Mouse (Mus musculus) hindbrain, embryonic 13.5 days (tissue): ENCODE measurements at regions not wholly inside any gene's neighbourhood (a gene's known extent, or its start where the extent isn't known, plus 50 kb on each side); places are given as distances from the start of the nearest gene placed in this dataset.

Experiments
- ATAC-seq: fragments of 200-750 bp; cut with Nextera tagmentation; 2 replicates; pipeline ENCODE4 v1.8.0; 2017; ENCODE audit warnings: moderate TSS enrichment; ENCODE audit not compliant: low FRiP score
- H3K27ac ChIP-seq: fragments of 300-500 bp; sonication (generic); 2 replicates; pipeline ENCODE4 v1.5.1; 2015; ENCODE audit warnings: inconsistent platforms, mild to moderate bottlenecking, moderate library complexity
- H3K27me3 ChIP-seq: fragments of 300-500 bp; sonication (generic); 2 replicates; pipeline ENCODE4 v1.6.1; 2015; ENCODE audit warnings: mild to moderate bottlenecking, inconsistent platforms
- H3K36me3 ChIP-seq: fragments of 300-500 bp; sonication (generic); 2 replicates; pipeline ENCODE4 v1.6.1; 2015; ENCODE audit warnings: mild to moderate bottlenecking, inconsistent platforms
- H3K4me1 ChIP-seq: fragments of 300-500 bp; sonication (generic); replicated peaks from 2 replicates; pipeline ENCODE4 v1.6.1; 2015; ENCODE audit warnings: inconsistent platforms
- H3K4me2 ChIP-seq: fragments of 300-500 bp; sonication (generic); 2 replicates; pipeline ENCODE4 v1.6.1; 2015; ENCODE audit warnings: inconsistent platforms, mild to moderate bottlenecking, moderate library complexity
- H3K4me3 ChIP-seq: fragments of 300-500 bp; sonication (generic); 2 replicates; pipeline ENCODE4 v1.5.1; 2015; ENCODE audit warnings: mild to moderate bottlenecking, inconsistent platforms
- H3K9ac ChIP-seq: fragments of 300-500 bp; sonication (generic); 2 replicates; pipeline ENCODE4 v1.6.1; 2015; ENCODE audit warnings: mild to moderate bottlenecking, inconsistent platforms
- H3K9me3 ChIP-seq: fragments of 300-500 bp; sonication (generic); 2 replicates; pipeline ENCODE4 v1.6.1; 2016; ENCODE audit warnings: inconsistent platforms
- WGBS: fragments of 180-500 bp; shearing (Covaris S2); methylation state at CpG from one replicate; pipeline ENCODE4 v1.1.7; 2015; 5-methylcytosine and 5-hydroxymethylcytosine counted together

GRCm38 (mm10) chr6:16646269-16646668 is 252.0 kb downstream of the Tfec start:
- Histone ChIP-seq H3K4me3 (no peak overlapping the region), H3K4me1 (no peaks in the 10 kb centered on the region)
- no peak for ATAC-seq

GRCm38 (mm10) chr6:16643519-16643918 is 254.7 kb downstream of the Tfec start:
- no peak overlapping the region for H3K9ac ChIP-seq
- no peak overlapping the region for H3K4me3 ChIP-seq
- H3K4me2 ChIP-seq, result no peak overlapping the region
- no peak overlapping the region for H3K27ac ChIP-seq
- no peaks in the 10 kb centered on the region for H3K36me3 ChIP-seq
- ATAC-seq, result no peak
- H3K4me1 ChIP-seq, result no peaks in the 10 kb centered on the region
- H3K27me3 ChIP-seq, result no peaks in the 10 kb centered on the region
- H3K9me3 ChIP-seq, result no peaks in the 10 kb centered on the region

More at GRCm38 (mm10) chr6:16646269-16646668, 252.0 kb downstream of the Tfec start:
- 91% methylated on average over 1 of the region's 1 CpGs for WGBS
- H3K4me2 ChIP-seq, result no peak overlapping the region
- H3K27ac ChIP-seq, result no peak overlapping the region
- no peaks in the 10 kb centered on the region for H3K9me3 ChIP-seq
- H3K9ac ChIP-seq, result no peak overlapping the region
- no peaks in the 10 kb centered on the region for H3K36me3 ChIP-seq
- H3K27me3 ChIP-seq, result no peaks in the 10 kb centered on the region

- no peaks in the 10 kb centered on the region for H3K36me3 ChIP-seq
- 89% methylated on average over 13 of the region's 13 CpGs for WGBS
- H3K4me2 ChIP-seq, result no peak overlapping the region
- no peak overlapping the region for H3K27ac ChIP-seq
- ATAC-seq, result no peak
- 0 out of 2 replicates have a peak, but pooled peaks cover 3% of the 10 kb centered on the region for H3K4me1 ChIP-seq
- H3K9me3 ChIP-seq, result no peaks in the 10 kb centered on the region
- no peak overlapping the region for H3K9ac ChIP-seq
- no peaks in the 10 kb centered on the region for H3K27me3 ChIP-seq
- H3K4me3 ChIP-seq, result no peak overlapping the region
These were observed 261.4 kb downstream of the Tfec start for GRCm38 (mm10) chr6:16636736-16637304.

- no peaks in the 10 kb centered on the region for H3K9me3 ChIP-seq
- H3K4me2 ChIP-seq, result no peak overlapping the region
- H3K9ac ChIP-seq, result no peak overlapping the region
- ATAC-seq, result 0 out of 2 replicates have a peak, but pooled peaks have one; percentile 39
- H3K4me3 ChIP-seq, result no peak overlapping the region
- H3K36me3 ChIP-seq, result no peaks in the 10 kb centered on the region
- H3K27me3 ChIP-seq, result no peaks in the 10 kb centered on the region
- H3K27ac ChIP-seq, result no peak overlapping the region
- 17% methylated on average over 2 of the region's 2 CpGs for WGBS
- H3K4me1 ChIP-seq, result 0 out of 2 replicates have a peak, but pooled peaks cover 3% of the 10 kb centered on the region
These were observed 262.1 kb downstream of the Tfec start for GRCm38 (mm10) chr6:16636108-16636507.

- H3K36me3 ChIP-seq, result no peaks in the 10 kb centered on the region
- H3K4me1 ChIP-seq, result peaks cover 11% of the 10 kb centered on the region
- H3K9me3 ChIP-seq, result no peaks in the 10 kb centered on the region
- 0 out of 2 replicates have a peak, but pooled peaks cover 2% of the 10 kb centered on the region for H3K27me3 ChIP-seq
- ATAC-seq, result peak; percentile 89
- H3K4me2 ChIP-seq, result no peak overlapping the region
- WGBS, result 19% methylated on average over 9 of the region's 9 CpGs
- H3K4me3 ChIP-seq, result no peak overlapping the region
- H3K27ac ChIP-seq, result no peak overlapping the region
- no peak overlapping the region for H3K9ac ChIP-seq
These were observed 290.7 kb downstream of the Tfec start for GRCm38 (mm10) chr6:16607393-16608023.

GRCm38 (mm10) chr6:16606687-16607392 is 291.4 kb downstream of the Tfec start:
- ATAC-seq, result peak; percentile 73
- Histone ChIP-seq H3K4me3 (no peak overlapping the region), H3K4me2 (no peak overlapping the region), H3K27me3 (0 out of 2 replicates have a peak, but pooled peaks cover 2% of the 10 kb centered on the region), H3K9ac (no peak overlapping the region), H3K36me3 (no peaks in the 10 kb centered on the region), H3K4me1 (peaks cover 11% of the 10 kb centered on the region), H3K9me3 (no peaks in the 10 kb centered on the region), H3K27ac (no peak overlapping the region)
- 56% methylated on average over 4 of the region's 4 CpGs for whole genome bisulfite sequencing

GRCm38 (mm10) chr6:16592411-16592810 is 305.8 kb downstream of the Tfec start:
- Histone ChIP-seq H3K9ac (no peak overlapping the region), H3K4me2 (no peak overlapping the region), H3K4me1 (no peaks in the 10 kb centered on the region), H3K27me3 (no peaks in the 10 kb centered on the region), H3K27ac (no peak overlapping the region), H3K36me3 (no peaks in the 10 kb centered on the region), H3K4me3 (no peak overlapping the region), H3K9me3 (no peaks in the 10 kb centered on the region)
- no peak for ATAC-seq
- WGBS, result 89% methylated on average over 2 of the region's 2 CpGs

- Histone ChIP-seq H3K27me3 (no peaks in the 10 kb centered on the region), H3K36me3 (no peaks in the 10 kb centered on the region), H3K4me1 (0 out of 2 replicates have a peak, but pooled peaks cover 4% of the 10 kb centered on the region), H3K9me3 (no peaks in the 10 kb centered on the region), H3K27ac (no peak overlapping the region), H3K4me3 (no peak overlapping the region), H3K9ac (no peak overlapping the region), H3K4me2 (no peak overlapping the region)
- WGBS, result 68% methylated on average over 7 of the region's 7 CpGs
- no peak for ATAC-seq
These were observed 315.9 kb downstream of the Tfec start for GRCm38 (mm10) chr6:16582302-16582701.

GRCm38 (mm10) chr6:16581801-16582200 is 316.4 kb downstream of the Tfec start:
- no peaks in the 10 kb centered on the region for H3K9me3 ChIP-seq
- WGBS, result 75% methylated on average over 4 of the region's 4 CpGs
- no peak overlapping the region for H3K9ac ChIP-seq
- no peak overlapping the region for H3K4me2 ChIP-seq
- H3K27me3 ChIP-seq, result no peaks in the 10 kb centered on the region
- no peaks in the 10 kb centered on the region for H3K36me3 ChIP-seq
- ATAC-seq, result no peak
- H3K4me3 ChIP-seq, result no peak overlapping the region
- H3K27ac ChIP-seq, result no peak overlapping the region
- 0 out of 2 replicates have a peak, but pooled peaks cover 4% of the 10 kb centered on the region for H3K4me1 ChIP-seq

- Histone ChIP-seq H3K36me3 (no peaks in the 10 kb centered on the region), H3K9ac (no peak overlapping the region), H3K4me1 (no peaks in the 10 kb centered on the region), H3K27me3 (no peaks in the 10 kb centered on the region), H3K9me3 (no peaks in the 10 kb centered on the region), H3K27ac (no peak overlapping the region), H3K4me3 (no peak overlapping the region), H3K4me2 (no peak overlapping the region)
- ATAC-seq, result no peak
- whole genome bisulfite sequencing, result 90% methylated on average over 2 of the region's 2 CpGs
These were observed 322.4 kb downstream of the Tfec start for GRCm38 (mm10) chr6:16575875-16576274.

- H3K4me3 ChIP-seq, result no peak overlapping the region
- no peak overlapping the region for H3K9ac ChIP-seq
- no peaks in the 10 kb centered on the region for H3K9me3 ChIP-seq
- no peak overlapping the region for H3K4me2 ChIP-seq
- no peak overlapping the region for H3K27ac ChIP-seq
- no peak for ATAC-seq
- H3K36me3 ChIP-seq, result no peaks in the 10 kb centered on the region
- H3K4me1 ChIP-seq, result no peaks in the 10 kb centered on the region
- WGBS, result 81% methylated on average over 6 of the region's 6 CpGs
- H3K27me3 ChIP-seq, result no peaks in the 10 kb centered on the region
These were observed 325.4 kb downstream of the Tfec start for GRCm38 (mm10) chr6:16572828-16573227.

- Histone ChIP-seq H3K9me3 (no peaks in the 10 kb centered on the region), H3K9ac (no peak overlapping the region), H3K36me3 (no peaks in the 10 kb centered on the region), H3K27me3 (no peaks in the 10 kb centered on the region), H3K4me1 (peaks cover 10% of the 10 kb centered on the region; the same call in 1 of the 2 replicates), H3K4me2 (no peak overlapping the region), H3K27ac (no peak overlapping the region), H3K4me3 (no peak overlapping the region)
- 59% methylated on average over 7 of the region's 7 CpGs for WGBS
- no peak for ATAC-seq
These were observed 346.1 kb downstream of the Tfec start for GRCm38 (mm10) chr6:16551945-16552673.
